Mouse (Mus musculus) leukemia stem cell, adult 10-12 weeks (primary cell): Measurements from ENCODE around the gene Coa5. TPM values are rescaled to one million over a fixed set of nuclear protein-coding genes. Genes with fewer than 3 reads are reported as not detected.

Source experiments
- polyA plus RNA-seq: library from polyadenylated mRNA; stranded (reverse); fragments of >175 nt; gene quantifications from 2 replicates; pipeline ENCODE4 v1.2.3, GENCODE M21; 2012; ENCODE audit warnings: low replicate concordance

The Coa5 gene
- polyA plus RNA-seq, result 6.1 and 13.9 TPM in 2 replicates

DNA sequence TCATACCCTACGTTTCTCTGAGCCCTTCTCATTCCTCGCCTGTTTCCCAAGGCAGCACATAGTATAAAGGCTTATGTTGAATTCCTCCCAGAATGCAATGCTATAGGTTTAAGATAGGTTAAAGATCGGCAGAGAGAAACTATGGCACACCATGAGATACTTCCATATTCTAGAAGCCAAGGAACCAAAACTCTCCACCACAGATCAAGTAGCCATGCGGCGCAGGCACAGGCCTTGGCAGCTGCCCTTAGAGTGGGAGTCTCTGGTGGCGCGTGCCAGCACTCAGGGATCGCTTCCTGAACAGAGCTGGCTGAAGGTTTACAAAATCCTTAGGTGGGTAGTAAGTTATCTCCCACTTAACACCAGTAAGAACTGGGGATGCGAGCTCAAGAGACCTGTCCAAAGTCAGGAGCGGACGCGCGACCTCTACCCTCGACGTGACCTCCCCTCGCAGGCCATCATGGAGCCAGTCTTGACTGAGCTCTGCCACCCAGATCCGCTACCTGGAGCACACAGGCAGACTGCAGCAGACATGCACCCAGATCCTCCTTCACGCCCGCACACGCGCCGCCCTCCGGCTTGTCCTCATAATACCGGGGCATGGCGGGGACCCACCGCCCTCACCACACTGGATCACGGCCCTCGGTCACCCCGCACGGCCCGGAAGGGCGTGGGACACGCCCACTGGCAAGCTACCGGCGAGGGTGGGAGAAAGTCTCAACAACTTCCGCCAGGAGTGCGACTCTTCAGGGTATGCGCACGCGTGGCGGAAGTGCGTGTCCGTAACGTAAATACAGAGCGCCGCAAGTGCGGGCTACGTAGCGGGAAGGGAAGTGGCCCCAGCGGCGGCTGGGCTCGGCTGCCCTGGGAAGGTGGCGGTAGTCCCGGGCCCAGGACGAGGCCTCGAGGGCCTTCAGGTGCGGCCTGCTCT, at the start of gene Coa5, which contains the start of gene Unc50:
TSS of gene Coa5 (minus strand) at position 738 of the 931 bp plus-strand sequence.
TSS of gene Unc50 (plus strand) at position 774 of the 931 bp plus-strand sequence.

Other genes starting within 250 kb of the Coa5 start
- not detected in 2 replicates for gene Cnga3, start 215.7 kb downstream of the Coa5 start, polyA plus RNA-seq
- gene Inpp4a, start 130.2 kb downstream of the Coa5 start, polyA plus RNA-seq, result 3.0 and 12.5 TPM in 2 replicates
- gene Unc50, start within 50 bp of the Coa5 start, polyA plus RNA-seq, result 34.2 and 48.1 TPM in 2 replicates
- gene Mgat4a, start 110.9 kb upstream of the Coa5 start, polyA plus RNA-seq, result 1.1 and 3.8 TPM in 2 replicates